Mouse (Mus musculus) urinary bladder, adult 18-20 months (tissue): ENCODE results near the gene Hcn1.

ENCODE experiments used
- DNase-seq, 2 experiments: peaks; one replicate each; pipeline ENCODE4 v3.0.0; 2022; ENCODE audit warnings: low spot score in 2 of 2, mixed read lengths in 2 of 2

Gene Hcn1

GRCm38 (mm10) chr13:117705573-117705972, 103.5 kb downstream of the Hcn1 start:
- DNase-seq: no peak

- DNase-seq: no peak
Measured at GRCm38 (mm10) chr13:117705997-117706396, 103.9 kb downstream of the Hcn1 start.

- DNase-seq: no peak
Measured at GRCm38 (mm10) chr13:117706496-117706895, 104.4 kb downstream of the Hcn1 start.

GRCm38 (mm10) chr13:117706986-117707738, 105.0 kb downstream of the Hcn1 start:
- peak; percentile 1 to 31 for DNase-seq

GRCm38 (mm10) chr13:117710811-117711210, 108.7 kb downstream of the Hcn1 start:
- DNase-seq: no peak

GRCm38 (mm10) chr13:117722090-117722489, 120.0 kb downstream of the Hcn1 start:
- no peak for DNase-seq

GRCm38 (mm10) chr13:117724083-117724482, 122.0 kb downstream of the Hcn1 start:
- DNase-seq: no peak

- DNase-seq: no peak
Measured at GRCm38 (mm10) chr13:117728393-117728792, 126.3 kb downstream of the Hcn1 start.

- no peak for DNase-seq
Measured at GRCm38 (mm10) chr13:117732738-117733137, 130.6 kb downstream of the Hcn1 start.

GRCm38 (mm10) chr13:117744451-117744850, 142.3 kb downstream of the Hcn1 start:
- no peak for DNase-seq

- no peak for DNase-seq
Measured at GRCm38 (mm10) chr13:117745173-117745572, 143.1 kb downstream of the Hcn1 start.

GRCm38 (mm10) chr13:117765487-117765886, 163.4 kb downstream of the Hcn1 start:
- no peak for DNase-seq

- DNase-seq: no peak
Measured at GRCm38 (mm10) chr13:117785376-117785775, 183.3 kb downstream of the Hcn1 start.

GRCm38 (mm10) chr13:117792861-117793260, 190.7 kb downstream of the Hcn1 start:
- DNase-seq: no peak

- DNase-seq: no peak
Measured at GRCm38 (mm10) chr13:117801061-117801460, 198.9 kb downstream of the Hcn1 start.

GRCm38 (mm10) chr13:117827628-117828027, 225.5 kb downstream of the Hcn1 start:
- DNase-seq: no peak

- DNase-seq: no peak
Measured at GRCm38 (mm10) chr13:117836658-117837057, 234.5 kb downstream of the Hcn1 start.

- no peak for DNase-seq
Measured at GRCm38 (mm10) chr13:117838264-117838663, 236.1 kb downstream of the Hcn1 start.

- DNase-seq: no peak
Measured at GRCm38 (mm10) chr13:117842366-117842765, 240.2 kb downstream of the Hcn1 start.

GRCm38 (mm10) chr13:117847290-117847689, 245.2 kb downstream of the Hcn1 start:
- DNase-seq: no peak

- no peak for DNase-seq
Measured at GRCm38 (mm10) chr13:117848757-117849156, 246.6 kb downstream of the Hcn1 start.

- DNase-seq: no peak
Measured at GRCm38 (mm10) chr13:117851954-117852710, 250.0 kb downstream of the Hcn1 start.

GRCm38 (mm10) chr13:117852711-117853051, 250.6 kb downstream of the Hcn1 start:
- DNase-seq: no peak
